Mouse (Mus musculus): ENCODE results near the gene Tyw3. TPM values are rescaled to one million over a fixed set of nuclear protein-coding genes. Genes with fewer than 3 reads are reported as not detected.
"Not testable (repeated sequence)": the region's sequence is repeated elsewhere in the genome, so short reads cannot be mapped to it uniquely, and the experiment has no call there.

Gene Tyw3
- total RNA-seq (2022) = 10 to 100 TPM; 11.4 to 14.2 (median 12.7) TPM

DNA sequence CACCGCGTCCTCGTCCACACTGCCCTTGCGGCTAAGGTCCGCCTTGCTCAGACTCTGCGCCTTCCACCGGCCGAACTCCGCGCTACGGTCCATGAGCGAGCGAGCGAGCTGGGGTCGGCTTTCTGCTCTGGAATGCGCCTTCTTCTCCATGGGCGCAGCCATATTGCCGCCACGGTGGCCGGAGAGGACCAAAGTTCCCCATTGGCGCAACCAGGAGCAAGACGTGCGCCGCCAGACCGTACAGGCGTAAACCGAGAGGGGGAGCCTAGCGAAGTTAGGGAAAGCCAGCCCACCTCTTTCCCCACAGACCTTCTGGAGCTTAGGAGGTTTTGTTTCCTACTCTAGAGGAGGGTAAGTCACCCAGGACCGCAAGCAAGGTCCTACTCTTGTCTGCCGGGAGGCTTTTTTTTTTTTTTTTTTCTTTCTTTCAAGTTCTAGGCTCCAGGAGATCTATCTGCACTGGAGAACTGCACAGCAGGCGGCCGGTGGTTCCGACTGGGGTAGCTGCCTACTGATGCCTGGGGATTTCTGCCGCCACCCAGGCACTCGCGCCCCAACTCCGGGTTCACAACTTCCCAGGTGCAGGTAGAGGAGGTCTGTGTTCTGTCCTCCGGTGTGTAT lies at the start of gene Tyw3:
Tyw3 (minus strand) TSS at position 171 of the 621 bp plus-strand sequence.
- DNase-seq (ENCODE audit: low spot score in 2 of 2) = peak; percentile 94 to 99

DNA sequence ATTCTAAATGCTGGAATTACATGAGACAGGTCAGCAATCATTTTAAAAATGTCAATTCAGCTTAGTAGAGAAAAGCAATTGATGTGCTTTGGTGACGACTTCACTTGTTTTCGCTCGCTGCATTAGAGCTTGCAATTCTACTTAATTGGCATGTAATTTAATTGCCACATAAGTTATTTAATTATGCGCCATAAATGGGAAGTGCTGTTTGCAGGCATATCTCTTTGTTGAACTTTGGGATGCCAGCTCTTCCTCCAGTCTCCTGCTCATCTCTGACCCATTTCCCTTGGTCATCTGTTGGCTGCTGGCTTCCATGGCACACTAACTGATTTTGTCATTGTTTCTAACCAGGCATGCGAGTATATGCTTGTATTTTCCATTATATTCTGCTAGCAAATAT lies 36.2 kb upstream of the Tyw3 start:
- DNase-seq (ENCODE audit: low spot score in 2 of 2) = no peak

DNA sequence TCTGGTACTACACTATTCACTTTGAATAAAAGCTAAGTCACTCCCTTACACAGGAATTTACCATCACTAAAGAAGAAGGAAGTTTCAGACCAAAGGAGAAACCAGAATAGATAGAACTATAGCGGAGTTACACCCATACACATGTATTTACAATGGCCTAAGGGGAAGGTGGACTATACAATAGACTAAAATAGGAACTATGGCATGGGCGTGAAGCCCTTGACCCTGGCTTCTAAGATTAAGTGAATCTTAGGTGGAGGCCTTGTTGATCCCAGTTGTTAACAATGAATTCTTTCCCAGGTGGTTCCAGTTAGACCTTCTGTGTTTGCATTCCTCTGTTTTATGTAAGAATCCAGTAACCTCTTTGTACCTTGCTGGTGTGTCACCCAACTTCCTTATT lies 34.4 kb upstream of the Tyw3 start:
- DNase-seq (ENCODE audit: low spot score in 2 of 2) = not testable (repeated sequence)

DNA sequence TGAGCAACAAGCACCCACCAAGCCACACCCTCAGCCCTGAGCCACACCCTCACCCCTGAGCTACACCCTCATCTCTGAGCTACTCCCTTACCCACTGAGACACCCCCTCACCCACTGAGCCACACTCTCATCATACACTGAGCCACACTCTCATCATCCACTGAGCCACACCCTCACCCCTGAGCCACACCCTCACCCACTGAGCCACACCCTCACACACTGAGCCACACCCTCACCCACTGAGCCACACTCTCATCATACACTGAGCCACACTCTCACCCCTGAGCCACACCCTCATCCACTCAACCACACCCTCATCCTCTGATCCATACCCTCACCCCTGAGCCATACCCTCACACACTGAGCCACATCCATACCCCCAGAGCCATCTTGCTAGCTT lies 31.4 kb upstream of the Tyw3 start:
- DNase-seq (ENCODE audit: low spot score in 2 of 2) = no peak

DNA sequence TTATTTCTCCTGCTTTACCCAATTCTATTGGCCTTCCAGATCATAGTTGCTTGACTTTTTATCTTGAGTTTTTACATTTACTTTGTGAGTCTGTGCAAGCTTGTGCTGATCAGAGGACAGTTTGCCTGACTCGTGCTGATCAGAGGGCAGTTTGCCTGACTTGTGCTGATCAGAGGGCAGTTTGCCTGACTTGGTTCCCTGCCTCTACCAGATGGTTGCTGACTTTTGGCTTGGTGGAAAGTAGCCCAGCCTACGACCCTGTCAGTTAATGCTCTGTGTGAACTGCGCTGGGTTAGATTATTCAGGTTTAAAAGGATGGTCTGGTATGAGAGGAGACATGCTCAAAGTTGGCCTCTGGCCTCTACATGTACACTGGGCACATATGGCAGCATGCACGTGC lies 19.2 kb upstream of the Tyw3 start:
- DNase-seq (ENCODE audit: low spot score in 2 of 2) = no peak

DNA sequence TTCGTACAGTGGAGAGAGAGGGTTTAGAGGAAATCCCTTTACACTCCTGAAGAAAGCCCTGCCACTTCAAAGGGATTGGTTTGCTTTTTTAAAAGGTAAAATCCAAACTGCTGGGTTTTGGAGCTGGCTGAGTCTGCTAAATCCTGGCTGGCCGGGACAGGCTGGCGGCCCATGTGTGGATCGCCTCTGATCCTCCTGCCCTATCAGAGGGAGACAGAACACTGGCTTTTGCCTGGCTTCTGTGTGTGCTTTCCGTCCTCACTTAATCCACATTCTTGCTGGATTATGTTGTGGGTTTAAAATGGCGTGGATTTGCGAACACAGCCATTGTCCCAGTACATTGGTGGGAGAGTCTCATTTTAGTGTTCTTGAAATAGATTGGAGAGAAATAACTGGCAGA lies 18.4 kb upstream of the Tyw3 start:
- no peak for DNase-seq (ENCODE audit: low spot score in 2 of 2)

DNA sequence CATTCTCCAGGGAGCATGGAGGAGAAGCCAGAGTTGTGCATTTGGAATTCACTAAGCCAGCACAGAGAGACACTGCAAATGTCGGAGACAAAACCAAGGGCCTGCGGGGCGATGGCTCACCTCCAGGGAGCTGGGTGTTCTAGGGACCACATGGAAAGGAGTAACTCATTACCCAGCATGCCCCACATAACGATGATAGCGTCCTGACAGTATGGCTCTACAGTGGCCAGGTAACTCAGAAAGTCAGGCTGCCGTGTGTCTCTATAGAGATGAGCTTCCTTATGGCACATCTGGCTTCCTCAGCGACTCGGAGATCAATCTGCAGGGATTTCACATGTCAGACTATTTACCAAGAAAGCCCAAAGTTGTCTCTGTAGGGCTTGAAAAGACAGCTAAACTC lies 17.9 kb upstream of the Tyw3 start:
- no peak for DNase-seq (ENCODE audit: low spot score in 2 of 2)

DNA sequence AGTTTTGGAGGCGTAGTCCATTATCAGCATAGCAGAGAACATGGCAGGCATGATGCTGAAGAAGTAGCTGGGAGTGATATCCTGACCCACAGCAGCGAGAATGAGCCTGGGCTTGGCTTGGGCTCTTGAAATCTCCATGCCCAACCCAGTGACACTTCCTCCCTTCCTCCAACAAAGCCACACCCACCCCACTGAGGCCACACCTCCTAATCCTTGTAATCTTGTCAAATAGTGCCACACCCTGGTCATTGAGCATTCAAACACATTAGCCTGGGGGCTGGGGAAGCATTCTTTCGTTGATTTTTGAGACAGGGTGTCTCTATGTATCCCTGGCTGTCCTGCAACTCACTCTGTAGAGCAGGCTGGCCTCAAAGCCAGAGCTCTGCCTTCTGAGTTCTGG lies 15.0 kb upstream of the Tyw3 start:
- DNase-seq (ENCODE audit: low spot score in 2 of 2) = no peak

DNA sequence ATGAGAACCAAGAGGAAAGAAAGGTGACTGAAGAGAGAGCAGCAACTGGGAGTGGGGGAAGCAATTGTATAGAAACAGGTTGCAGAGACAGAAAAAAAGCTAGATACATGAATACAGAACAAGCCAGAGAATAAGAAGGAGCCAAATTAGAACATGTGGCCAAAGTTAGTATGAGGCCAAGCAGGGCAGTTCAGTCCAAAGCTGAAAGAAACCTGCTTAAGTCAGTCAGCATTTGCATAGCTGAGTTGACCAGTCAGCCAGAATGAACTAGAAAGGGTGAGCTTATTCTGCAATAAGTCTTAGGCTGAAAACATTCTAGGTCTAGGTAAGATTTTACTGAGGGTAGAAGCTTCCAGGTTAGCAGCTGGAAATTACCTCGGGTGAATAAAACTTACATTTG lies 11.0 kb upstream of the Tyw3 start:
- DNase-seq (ENCODE audit: low spot score in 2 of 2) = no peak

DNA sequence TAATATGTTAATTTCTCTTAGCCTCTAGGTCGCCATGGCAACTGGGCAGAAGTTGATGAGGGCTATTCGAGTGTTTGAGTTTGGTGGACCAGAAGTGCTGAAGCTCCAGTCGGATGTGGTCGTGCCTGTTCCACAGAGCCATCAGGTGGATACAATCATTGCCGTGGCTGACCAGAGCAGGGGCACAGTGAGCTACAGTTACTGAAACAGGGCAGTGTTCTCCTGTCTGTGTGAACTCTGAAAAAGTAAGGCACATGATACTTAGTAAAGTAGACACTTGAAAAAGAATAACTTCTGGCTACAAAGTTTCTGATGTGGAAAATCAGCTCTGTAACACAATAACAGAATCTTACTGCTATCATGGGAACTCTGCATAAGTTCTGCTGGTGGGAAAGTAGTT lies 8.0 kb upstream of the Tyw3 start:
- DNase-seq (ENCODE audit: low spot score in 2 of 2) = no peak

DNA sequence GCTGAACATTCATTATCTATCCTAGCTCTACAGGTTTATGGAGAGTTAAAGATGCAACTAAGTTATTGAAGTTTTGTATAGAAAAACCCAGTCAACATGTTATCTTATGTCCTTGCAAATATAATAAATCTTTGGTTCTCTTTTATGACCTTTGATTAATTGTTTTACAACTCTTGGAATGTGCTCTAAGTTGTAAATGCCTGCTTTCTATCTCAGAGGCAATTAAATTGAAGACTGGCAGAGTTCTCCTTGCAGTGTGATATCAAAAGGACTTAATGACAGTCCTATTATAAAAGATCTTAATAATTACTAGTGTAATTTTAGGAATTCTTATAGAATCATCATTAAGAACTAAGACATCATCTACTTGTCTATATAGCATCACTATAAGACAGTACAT lies 5.2 kb upstream of the Tyw3 start:
- DNase-seq (ENCODE audit: low spot score in 2 of 2) = no peak

DNA sequence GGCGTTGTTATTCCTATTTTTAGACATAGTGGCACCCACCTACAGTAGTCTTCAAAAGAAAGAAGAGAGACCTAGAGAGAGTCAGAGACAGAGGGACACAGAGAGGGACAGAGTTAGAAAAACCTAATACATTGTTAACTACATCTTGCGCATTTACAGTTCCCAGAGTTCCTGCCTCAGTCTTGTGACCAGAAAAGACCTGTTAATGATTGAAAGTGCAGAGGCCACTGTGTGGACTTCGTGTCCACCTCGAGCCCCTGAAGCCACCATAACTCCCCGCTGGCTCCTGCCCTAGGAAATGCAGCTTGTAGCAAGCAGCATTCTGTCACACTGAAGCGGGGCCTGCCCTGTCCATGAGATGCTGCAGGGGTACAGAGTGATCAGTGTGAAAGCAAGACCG lies 657 bp upstream of the Tyw3 start:
- no peak for DNase-seq (ENCODE audit: low spot score in 2 of 2)

DNA sequence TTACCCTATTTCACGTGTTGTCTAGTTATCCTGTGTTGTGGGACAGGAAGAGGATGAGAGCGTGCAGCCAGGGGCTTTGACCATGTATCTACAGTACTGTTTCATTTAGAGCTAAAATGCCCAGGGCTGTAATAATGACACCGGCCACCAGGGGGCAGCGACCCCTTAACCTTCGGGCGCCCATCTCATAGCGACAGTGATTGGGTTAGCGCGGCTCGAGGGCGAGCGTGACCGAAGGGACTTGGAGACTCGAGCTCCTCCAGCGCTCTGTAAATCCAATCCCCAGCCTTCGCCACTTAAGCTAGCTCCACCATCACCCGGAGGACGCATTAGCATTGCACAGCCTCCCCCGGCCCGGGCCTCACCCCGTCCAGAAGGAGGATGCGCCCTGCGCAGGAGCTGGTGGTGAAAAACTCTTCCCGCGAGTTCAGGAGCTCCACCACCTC lies 393 bp downstream of the Tyw3 start, which contains the start of gene Cryz:
Cryz (plus strand) TSS at position 224 of the 446 bp plus-strand sequence.
- DNase-seq (ENCODE audit: low spot score in 2 of 2) = peak; percentile 85 to 99

DNA sequence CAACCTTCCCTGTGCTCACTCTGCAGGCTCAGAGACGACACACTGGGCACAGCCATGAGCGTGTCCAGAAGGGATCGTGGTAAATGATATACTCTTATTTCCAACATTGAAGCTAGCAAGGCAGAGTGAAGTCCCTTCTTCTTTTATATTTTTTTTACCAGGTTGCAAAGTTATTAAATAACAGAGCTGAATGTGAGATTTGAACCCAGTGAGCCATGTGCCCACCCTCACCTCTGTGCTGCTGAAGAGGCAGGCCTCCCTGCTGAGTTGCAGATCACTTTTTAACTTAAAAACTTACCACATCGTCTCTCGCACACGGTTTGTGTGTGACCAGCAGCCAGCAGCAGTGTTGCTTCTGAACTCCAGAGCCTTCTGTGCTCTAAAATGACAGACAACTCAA lies 2.7 kb downstream of the Tyw3 start:
- no peak for DNase-seq (ENCODE audit: low spot score in 2 of 2)

DNA sequence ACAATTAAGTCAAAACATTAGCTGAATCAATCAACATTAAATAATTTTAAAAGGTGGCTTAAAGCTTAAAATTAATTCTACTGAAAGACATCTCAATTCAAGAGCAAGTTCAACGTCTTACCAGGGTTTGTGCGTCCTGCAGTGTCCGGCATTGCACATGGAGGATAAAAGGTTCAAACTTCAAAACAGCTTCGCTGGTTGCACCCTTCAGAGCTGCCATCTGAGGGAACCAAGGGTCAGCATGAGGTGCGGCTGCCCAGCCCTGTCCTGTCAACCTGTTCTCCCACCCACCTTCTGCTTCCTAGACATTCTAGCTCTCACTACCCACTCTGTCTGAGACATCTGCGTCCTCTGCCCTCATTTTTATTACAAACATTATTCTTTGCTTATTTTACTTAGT lies 3.3 kb downstream of the Tyw3 start:
- DNase-seq (ENCODE audit: low spot score in 2 of 2) = no peak

DNA sequence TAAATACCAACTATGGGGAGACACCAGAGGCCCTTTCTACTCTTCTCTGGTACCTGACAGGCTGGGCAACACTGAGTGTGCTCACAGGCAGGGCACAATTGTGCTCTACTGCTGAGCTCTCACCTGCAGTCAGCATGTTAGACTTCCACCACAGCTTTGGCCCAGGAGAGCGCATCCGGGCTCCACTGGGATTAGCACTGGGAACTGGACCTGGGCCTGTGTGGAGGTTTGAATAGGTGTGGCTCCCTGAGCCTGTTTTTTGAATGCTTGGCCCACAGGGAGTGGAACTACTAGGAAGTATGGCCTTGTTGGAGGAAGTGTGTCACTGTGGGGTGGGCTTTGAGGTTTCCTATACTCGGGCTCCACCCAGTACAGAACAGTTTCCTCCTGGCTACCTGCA lies 5.3 kb downstream of the Tyw3 start:
- DNase-seq (ENCODE audit: low spot score in 2 of 2) = no peak

DNA sequence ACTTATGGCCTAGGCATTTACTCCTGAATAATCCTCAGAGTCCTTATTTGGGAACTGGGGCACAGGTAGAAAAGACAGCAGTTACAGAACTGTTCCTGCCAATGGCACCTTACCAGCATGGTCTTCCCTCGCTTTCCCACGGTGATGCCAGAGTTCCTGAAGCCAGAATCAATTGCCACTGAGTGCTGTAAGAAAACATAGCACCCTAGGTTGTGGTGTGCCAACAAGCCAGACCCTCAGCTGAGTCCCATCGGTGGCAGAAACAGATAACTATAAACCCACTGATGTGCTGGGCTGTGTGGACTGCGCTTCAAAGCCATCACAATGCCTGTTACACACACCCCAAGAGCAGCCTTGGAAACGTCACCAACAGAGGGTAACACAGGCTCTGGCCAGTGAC lies 5.9 kb downstream of the Tyw3 start:
- no peak for DNase-seq (ENCODE audit: low spot score in 2 of 2)

DNA sequence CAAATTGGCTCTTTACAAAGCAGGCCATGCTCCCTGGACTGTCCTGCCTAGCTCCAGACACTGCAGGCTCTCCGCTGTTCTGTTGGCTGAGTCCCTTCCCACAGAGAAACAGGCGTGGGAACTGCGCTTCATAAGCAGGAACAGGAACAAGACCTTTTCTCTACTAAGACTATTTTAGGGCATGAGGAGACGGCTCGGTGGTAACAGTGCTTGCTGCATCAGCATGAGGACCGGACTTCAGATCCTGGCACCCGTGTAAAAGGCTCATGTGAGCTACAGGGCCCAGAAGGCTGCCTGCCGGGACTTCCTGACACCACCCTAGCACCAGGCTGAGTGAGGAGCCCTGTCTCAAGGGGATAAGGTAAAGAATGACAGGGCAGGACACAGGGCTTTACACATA lies 12.6 kb downstream of the Tyw3 start:
- DNase-seq (ENCODE audit: low spot score in 2 of 2) = no peak

DNA sequence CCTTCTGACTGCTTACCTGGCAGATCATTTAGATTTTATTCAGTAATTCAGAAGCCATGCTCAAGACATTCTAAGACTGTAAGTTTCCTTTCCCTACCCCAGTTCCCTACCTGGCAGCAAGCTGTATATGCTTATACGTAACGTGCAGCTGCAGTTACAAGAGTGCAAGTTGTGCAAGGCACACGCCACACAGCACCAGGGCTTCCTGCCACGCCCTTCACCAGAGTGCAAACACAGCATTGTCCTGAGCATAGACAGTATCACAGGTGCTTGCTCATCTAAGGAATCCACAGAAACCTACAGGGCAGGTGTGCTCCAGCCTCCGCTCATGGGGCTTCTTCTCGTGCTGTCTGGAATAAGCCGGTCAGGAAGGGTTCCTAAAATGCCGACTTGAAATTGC lies 19.0 kb downstream of the Tyw3 start:
- DNase-seq (ENCODE audit: low spot score in 2 of 2) = no peak

DNA sequence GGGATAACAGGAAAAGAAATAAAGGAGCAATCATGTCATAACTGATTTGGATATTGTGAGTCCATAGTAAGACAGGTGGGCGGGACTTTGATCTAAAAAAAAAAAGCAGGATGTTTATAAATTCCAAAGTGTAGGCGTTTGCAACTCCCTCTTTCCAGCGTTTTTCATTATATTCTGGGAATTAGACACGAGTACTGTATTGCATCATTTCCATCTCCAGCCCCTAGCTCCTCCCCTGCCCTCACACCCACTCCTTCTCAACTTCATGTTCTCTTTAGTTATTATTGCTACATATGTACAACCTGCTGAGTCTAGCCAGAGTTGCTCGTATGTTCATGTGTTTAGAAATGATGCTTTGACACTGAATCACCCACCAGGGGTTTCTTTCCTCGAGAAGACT lies 23.2 kb downstream of the Tyw3 start:
- no peak for DNase-seq (ENCODE audit: low spot score in 2 of 2)

DNA sequence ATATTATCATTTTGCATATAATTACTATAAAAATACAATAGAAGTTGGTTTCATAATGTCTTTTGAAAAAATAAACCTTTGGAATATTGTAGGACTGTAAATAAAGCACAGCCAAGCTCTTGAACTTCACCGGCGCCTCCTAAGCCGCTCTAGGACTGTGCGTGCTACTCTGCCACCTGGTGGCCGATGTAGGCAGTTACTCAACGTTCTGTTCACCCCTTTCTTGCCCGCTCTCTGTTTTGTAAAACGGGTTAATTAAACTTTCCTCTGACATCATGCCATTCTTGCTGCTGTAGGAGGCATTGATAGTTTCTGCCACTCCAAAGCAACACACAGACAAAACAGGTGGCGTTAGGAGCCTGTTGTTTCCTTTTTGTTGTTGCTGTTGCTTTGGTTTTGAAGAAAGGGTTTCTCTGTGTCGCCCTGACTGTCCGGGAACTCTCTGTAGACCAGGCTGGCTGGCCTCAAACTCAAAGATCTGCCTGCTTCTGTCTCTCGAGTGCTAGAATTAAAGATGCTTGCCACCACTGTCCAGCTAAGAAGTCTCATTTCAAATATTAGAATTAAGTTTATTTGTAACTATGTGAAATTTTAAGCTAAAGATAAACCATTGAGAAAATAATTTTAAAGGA lies 24.4 kb downstream of the Tyw3 start:
- DNase-seq (ENCODE audit: low spot score in 2 of 2) = peak in 1 of 2 experiments; percentile 34

DNA sequence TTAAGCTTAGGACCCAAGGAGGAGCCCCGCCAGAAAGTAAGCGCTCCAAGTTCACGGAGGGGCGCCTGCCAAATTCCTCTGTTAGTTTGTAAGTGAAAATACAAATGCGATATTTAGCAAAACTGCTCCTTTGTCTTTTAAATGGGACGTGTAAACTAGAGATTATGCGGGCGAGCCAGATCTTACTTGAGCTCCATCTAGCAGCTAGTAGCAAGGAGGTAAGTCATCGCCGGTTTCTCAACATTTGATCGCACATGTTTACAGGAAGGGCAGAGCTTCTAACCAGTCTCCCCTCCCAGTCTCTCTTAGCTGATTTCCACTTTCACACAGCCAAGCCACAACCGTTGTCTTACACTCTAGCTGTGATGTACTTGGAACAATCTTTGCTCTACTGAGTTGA lies 26.1 kb downstream of the Tyw3 start:
- no peak for DNase-seq (ENCODE audit: low spot score in 2 of 2)

DNA sequence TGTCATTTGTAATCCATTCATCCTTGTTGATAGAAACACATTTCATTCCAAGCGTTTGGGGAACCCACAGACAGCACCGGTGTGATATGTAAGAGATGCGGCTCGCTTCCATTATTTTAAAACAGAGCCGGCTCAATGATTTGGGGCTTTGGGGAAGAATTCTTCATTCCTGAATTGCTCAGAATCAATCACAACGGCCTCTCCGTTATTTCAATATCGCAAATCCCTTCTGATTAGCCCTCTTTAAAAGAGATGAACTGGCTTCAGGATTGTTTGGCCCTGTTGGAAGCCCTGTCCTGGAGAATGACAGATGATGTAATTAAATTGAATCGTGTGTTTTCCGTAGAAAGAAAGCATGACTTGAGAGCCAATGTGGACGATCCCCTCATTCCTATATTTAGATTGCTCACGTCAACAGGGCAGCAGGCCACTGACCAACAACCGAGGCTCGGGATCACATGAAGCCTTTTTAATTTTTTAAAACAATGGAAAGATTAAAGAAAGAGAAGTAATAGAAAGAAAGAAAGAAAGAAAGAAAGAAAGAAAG lies 26.8 kb downstream of the Tyw3 start:
- DNase-seq (ENCODE audit: low spot score in 2 of 2) = no peak

Measured in left cerebral cortex, adult 8-10 months (tissue).